Mouse (Mus musculus): ENCODE measurements around the gene Olfr156. TPM values are rescaled to one million over a fixed set of nuclear protein-coding genes. Genes with fewer than 3 reads are reported as not detected.

Gene Olfr156
- polyA plus RNA-seq (2015; fragmentation: Nextera tagmentation; extraction: Ambion mirVana), result not detected in 2 replicates

- Histone ChIP-seq H3K9me3 (replicated peaks; ENCODE audit: control insufficient read depth, low read length) (no peaks in the 10 kb centered on the region), H3K9ac (ENCODE audit: low read depth, low read length) (no peak within 1 kb of the TSS), H3K27me3 (ENCODE audit: control insufficient read depth, insufficient read depth, low read depth, low read length) (no peaks in the 10 kb centered on the region), H3K4me3 (ENCODE audit: low read depth, low read length) (no peak within 1 kb of the TSS), H3K4me2 (ENCODE audit: low read depth, low read length) (no peak within 1 kb of the TSS), H3K4me1 (ENCODE audit: control insufficient read depth, low read depth, low read length) (no peaks in the 10 kb centered on the region), H3K27ac (ENCODE audit: low read length) (no peak within 1 kb of the TSS), H3K36me3 (ENCODE audit: control insufficient read depth, insufficient read depth) (no peaks in the 10 kb centered on the region)
- WGBS (ENCODE audit: insufficient replicate concordance), result 16% methylated on average over 7 of the region's 7 CpGs
- no peak for ATAC-seq (ENCODE audit: low read depth)
Measured at GRCm38 (mm10) chr4:43823845-43824337, at the start of gene Olfr156. TSS of gene Olfr156 (minus strand) at chr4:43823895.

GRCm38 (mm10) chr4:43869821-43870220 is 46.1 kb upstream of the Olfr156 start:
- Histone ChIP-seq H3K9ac (ENCODE audit: low read depth, low read length) (no peak overlapping the region), H3K27me3 (ENCODE audit: control insufficient read depth, insufficient read depth, low read depth, low read length) (no peaks in the 10 kb centered on the region), H3K4me1 (ENCODE audit: control insufficient read depth, low read depth, low read length) (no peaks in the 10 kb centered on the region), H3K4me3 (ENCODE audit: low read depth, low read length) (no peak overlapping the region), H3K27ac (ENCODE audit: low read length) (no peak overlapping the region), H3K9me3 (replicated peaks; ENCODE audit: control insufficient read depth, low read length) (no peaks in the 10 kb centered on the region), H3K4me2 (ENCODE audit: low read depth, low read length) (no peak overlapping the region), H3K36me3 (ENCODE audit: control insufficient read depth, insufficient read depth) (no peaks in the 10 kb centered on the region)
- 72% methylated on average over 10 of the region's 10 CpGs for WGBS (ENCODE audit: insufficient replicate concordance)
- no peak for ATAC-seq (ENCODE audit: low read depth)

- H3K9ac ChIP-seq (ENCODE audit: low read depth, low read length), result no peak overlapping the region
- no peak for ATAC-seq (ENCODE audit: low read depth)
- no peaks in the 10 kb centered on the region for H3K27me3 ChIP-seq (ENCODE audit: control insufficient read depth, insufficient read depth, low read depth, low read length)
- H3K4me1 ChIP-seq (ENCODE audit: control insufficient read depth, low read depth, low read length), result no peaks in the 10 kb centered on the region
- H3K4me3 ChIP-seq (ENCODE audit: low read depth, low read length), result no peak overlapping the region
- H3K27ac ChIP-seq (ENCODE audit: low read length), result no peak overlapping the region
- no peaks in the 10 kb centered on the region for H3K9me3 ChIP-seq (replicated peaks; ENCODE audit: control insufficient read depth, low read length)
- WGBS (ENCODE audit: insufficient replicate concordance), result 42% methylated on average over 4 of the region's 4 CpGs
- no peaks in the 10 kb centered on the region for H3K36me3 ChIP-seq (ENCODE audit: control insufficient read depth, insufficient read depth)
- no peak overlapping the region for H3K4me2 ChIP-seq (ENCODE audit: low read depth, low read length)
Measured at GRCm38 (mm10) chr4:43863298-43863697, 39.6 kb upstream of the Olfr156 start.

- Histone ChIP-seq H3K4me2 (ENCODE audit: low read depth, low read length) (no peak overlapping the region), H3K4me3 (ENCODE audit: low read depth, low read length) (no peak overlapping the region), H3K4me1 (ENCODE audit: control insufficient read depth, low read depth, low read length) (no peaks in the 10 kb centered on the region), H3K9me3 (replicated peaks; ENCODE audit: control insufficient read depth, low read length) (no peaks in the 10 kb centered on the region), H3K27me3 (ENCODE audit: control insufficient read depth, insufficient read depth, low read depth, low read length) (no peaks in the 10 kb centered on the region), H3K36me3 (ENCODE audit: control insufficient read depth, insufficient read depth) (no peaks in the 10 kb centered on the region), H3K27ac (ENCODE audit: low read length) (no peak overlapping the region), H3K9ac (ENCODE audit: low read depth, low read length) (no peak overlapping the region)
- no peak for ATAC-seq (ENCODE audit: low read depth)
- 12% methylated on average over 14 of the region's 14 CpGs for WGBS (ENCODE audit: insufficient replicate concordance)
Measured at GRCm38 (mm10) chr4:43860744-43861519, 37.2 kb upstream of the Olfr156 start.

- Histone ChIP-seq H3K36me3 (ENCODE audit: control insufficient read depth, insufficient read depth) (no peaks in the 10 kb centered on the region), H3K27me3 (ENCODE audit: control insufficient read depth, insufficient read depth, low read depth, low read length) (no peaks in the 10 kb centered on the region), H3K9me3 (replicated peaks; ENCODE audit: control insufficient read depth, low read length) (no peaks in the 10 kb centered on the region), H3K4me1 (ENCODE audit: control insufficient read depth, low read depth, low read length) (no peaks in the 10 kb centered on the region), H3K9ac (ENCODE audit: low read depth, low read length) (no peak overlapping the region), H3K4me3 (ENCODE audit: low read depth, low read length) (no peak overlapping the region), H3K27ac (ENCODE audit: low read length) (no peak overlapping the region), H3K4me2 (ENCODE audit: low read depth, low read length) (no peak overlapping the region)
- ATAC-seq (ENCODE audit: low read depth), result no peak
- 71% methylated on average over 10 of the region's 10 CpGs for WGBS (ENCODE audit: insufficient replicate concordance)
Measured at GRCm38 (mm10) chr4:43859886-43860285, 36.2 kb upstream of the Olfr156 start.

- H3K27ac ChIP-seq (ENCODE audit: low read length), result no peak overlapping the region
- H3K27me3 ChIP-seq (ENCODE audit: control insufficient read depth, insufficient read depth, low read depth, low read length), result no peaks in the 10 kb centered on the region
- no peaks in the 10 kb centered on the region for H3K9me3 ChIP-seq (replicated peaks; ENCODE audit: control insufficient read depth, low read length)
- no peaks in the 10 kb centered on the region for H3K4me1 ChIP-seq (ENCODE audit: control insufficient read depth, low read depth, low read length)
- no peak overlapping the region for H3K4me3 ChIP-seq (ENCODE audit: low read depth, low read length)
- no peak for ATAC-seq (ENCODE audit: low read depth)
- WGBS (ENCODE audit: insufficient replicate concordance), result 55% methylated on average over 8 of the region's 8 CpGs
- H3K4me2 ChIP-seq (ENCODE audit: low read depth, low read length), result no peak overlapping the region
- no peaks in the 10 kb centered on the region for H3K36me3 ChIP-seq (ENCODE audit: control insufficient read depth, insufficient read depth)
- no peak overlapping the region for H3K9ac ChIP-seq (ENCODE audit: low read depth, low read length)
Measured at GRCm38 (mm10) chr4:43854101-43854500, 30.4 kb upstream of the Olfr156 start.

GRCm38 (mm10) chr4:43851265-43851664 is 27.6 kb upstream of the Olfr156 start, which contains the start of gene Olfr155:
TSS of gene Olfr155 (plus strand) at chr4:43851565.
- no peak for ATAC-seq (ENCODE audit: low read depth)
- H3K4me2 ChIP-seq (ENCODE audit: low read depth, low read length), result no peak within 1 kb of the TSS
- H3K4me3 ChIP-seq (ENCODE audit: low read depth, low read length), result no peak within 1 kb of the TSS
- no peak within 1 kb of the TSS for H3K9ac ChIP-seq (ENCODE audit: low read depth, low read length)
- WGBS (ENCODE audit: insufficient replicate concordance), result 63% methylated on average over 6 of the region's 6 CpGs
- H3K36me3 ChIP-seq (ENCODE audit: control insufficient read depth, insufficient read depth), result no peaks in the 10 kb centered on the region
- no peaks in the 10 kb centered on the region for H3K4me1 ChIP-seq (ENCODE audit: control insufficient read depth, low read depth, low read length)
- H3K9me3 ChIP-seq (replicated peaks; ENCODE audit: control insufficient read depth, low read length), result no peaks in the 10 kb centered on the region
- no peak within 1 kb of the TSS for H3K27ac ChIP-seq (ENCODE audit: low read length)
- no peaks in the 10 kb centered on the region for H3K27me3 ChIP-seq (ENCODE audit: control insufficient read depth, insufficient read depth, low read depth, low read length)

- WGBS (ENCODE audit: insufficient replicate concordance), result 31% methylated on average over 1 of the region's 1 CpGs
Measured at GRCm38 (mm10) chr4:43840101-43840500, 16.4 kb upstream of the Olfr156 start, which contains the start of gene Olfr157. TSS of gene Olfr157 (minus strand) at chr4:43840201.

GRCm38 (mm10) chr4:43838326-43838725 is 14.6 kb upstream of the Olfr156 start:
- no peak for ATAC-seq (ENCODE audit: low read depth)
- no peak overlapping the region for H3K4me2 ChIP-seq (ENCODE audit: low read depth, low read length)
- H3K4me1 ChIP-seq (ENCODE audit: control insufficient read depth, low read depth, low read length), result no peaks in the 10 kb centered on the region
- H3K9me3 ChIP-seq (replicated peaks; ENCODE audit: control insufficient read depth, low read length), result no peaks in the 10 kb centered on the region
- no peak overlapping the region for H3K27ac ChIP-seq (ENCODE audit: low read length)
- H3K9ac ChIP-seq (ENCODE audit: low read depth, low read length), result no peak overlapping the region
- H3K27me3 ChIP-seq (ENCODE audit: control insufficient read depth, insufficient read depth, low read depth, low read length), result no peaks in the 10 kb centered on the region
- WGBS (ENCODE audit: insufficient replicate concordance), result 47% methylated on average over 3 of the region's 3 CpGs
- H3K4me3 ChIP-seq (ENCODE audit: low read depth, low read length), result no peak overlapping the region
- no peaks in the 10 kb centered on the region for H3K36me3 ChIP-seq (ENCODE audit: control insufficient read depth, insufficient read depth)

More at GRCm38 (mm10) chr4:43840101-43840500, 16.4 kb upstream of the Olfr156 start, which contains the start of gene Olfr157:
- Histone ChIP-seq H3K27ac (ENCODE audit: low read length) (no peak within 1 kb of the TSS), H3K4me3 (ENCODE audit: low read depth, low read length) (no peak within 1 kb of the TSS), H3K36me3 (ENCODE audit: control insufficient read depth, insufficient read depth) (no peaks in the 10 kb centered on the region), H3K27me3 (ENCODE audit: control insufficient read depth, insufficient read depth, low read depth, low read length) (no peaks in the 10 kb centered on the region), H3K4me2 (ENCODE audit: low read depth, low read length) (no peak within 1 kb of the TSS), H3K9ac (ENCODE audit: low read depth, low read length) (no peak within 1 kb of the TSS), H3K9me3 (replicated peaks; ENCODE audit: control insufficient read depth, low read length) (no peaks in the 10 kb centered on the region), H3K4me1 (ENCODE audit: control insufficient read depth, low read depth, low read length) (no peaks in the 10 kb centered on the region)
- ATAC-seq (ENCODE audit: low read depth), result no peak
